Mouse (Mus musculus) stomach, embryonic 16.5 days (tissue): ENCODE results near the gene Galnt9. TPM values are rescaled to one million over a fixed set of nuclear protein-coding genes. Genes with fewer than 3 reads are reported as not detected.

Source experiments
- ATAC-seq: fragments of 200-750 bp; cut with Nextera tagmentation; 2 replicates; pipeline ENCODE4 v1.8.0; 2017; ENCODE audit warnings: moderate number of reproducible peaks, moderate TSS enrichment; ENCODE audit not compliant: insufficient read depth, low FRiP score
- H3K27ac ChIP-seq: fragments of 300-500 bp; sonication (generic); 2 replicates; pipeline ENCODE4 v1.5.1; 2014; ENCODE audit warnings: low read length
- H3K27me3 ChIP-seq: fragments of 300-500 bp; sonication (generic); 2 replicates; pipeline ENCODE4 v1.6.1; 2014; ENCODE audit warnings: low read length, control low read depth, mixed read lengths; ENCODE audit not compliant: control insufficient read depth, insufficient read depth
- H3K36me3 ChIP-seq: fragments of 300-500 bp; sonication (generic); 2 replicates; pipeline ENCODE4 v1.6.1; 2014; ENCODE audit warnings: low read length; ENCODE audit not compliant: control insufficient read depth, insufficient read depth
- H3K4me1 ChIP-seq: fragments of 300-500 bp; sonication (generic); 2 replicates; pipeline ENCODE4 v1.6.1; 2014; ENCODE audit warnings: low read length, control low read depth, mixed read lengths; ENCODE audit not compliant: control insufficient read depth, insufficient read depth
- H3K4me2 ChIP-seq: fragments of 300-500 bp; sonication (generic); 2 replicates; pipeline ENCODE4 v1.6.1; 2014; ENCODE audit warnings: low read depth, low read length, mixed read lengths
- H3K4me3 ChIP-seq: fragments of 300-500 bp; sonication (generic); replicated peaks from 2 replicates; pipeline ENCODE4 v1.5.1; 2014; ENCODE audit warnings: mild to moderate bottlenecking, low read length
- H3K9ac ChIP-seq: fragments of 300-500 bp; sonication (generic); 2 replicates; pipeline ENCODE4 v1.6.1; 2014; ENCODE audit warnings: low read length
- H3K9me3 ChIP-seq: fragments of 300-500 bp; sonication (generic); replicated peaks from 2 replicates; pipeline ENCODE4 v1.6.1; 2016; ENCODE audit warnings: low read length, control low read depth; ENCODE audit not compliant: control insufficient read depth
- WGBS: fragments of 180-500 bp; shearing (Covaris S2); extraction: QIAGEN DNeasy Blood & Tissue Kit; methylation state at CpG from one replicate; pipeline ENCODE4 v1.1.7; 2014; 5-methylcytosine and 5-hydroxymethylcytosine counted together
- polyA plus RNA-seq: library from polyadenylated mRNA; unstranded; fragments of >200 nt; fragmentation: Nextera tagmentation; extraction: Ambion mirVana; gene quantifications from 2 replicates; pipeline ENCODE4 v1.2.1, GENCODE M21; 2015

Galnt9 gene
- polyA plus RNA-seq, 1 experiment from 2014 or later = 0.59 TPM

DNA sequence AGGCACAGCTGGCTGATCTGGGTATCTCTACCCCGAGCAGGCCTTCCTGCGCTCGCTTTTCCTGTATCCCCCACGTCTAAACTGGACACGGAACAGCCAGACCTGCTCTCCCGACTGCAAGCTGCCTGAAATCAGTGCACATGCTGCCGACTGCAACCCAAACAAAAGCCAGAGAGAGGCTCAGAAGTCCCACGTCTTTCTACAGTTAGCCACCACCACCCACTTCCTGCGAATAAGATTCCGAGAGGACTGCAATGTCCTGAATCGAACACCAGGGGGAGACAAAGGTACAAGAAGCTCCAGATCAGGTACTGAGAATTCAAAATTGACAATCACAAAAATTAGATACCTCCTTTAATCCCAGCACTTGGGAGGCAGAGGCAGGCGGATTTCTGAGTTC lies 95.3 kb downstream of the Galnt9 start:
- Histone ChIP-seq H3K9me3 (no peaks in the 10 kb centered on the region), H3K4me1 (no peaks in the 10 kb centered on the region), H3K4me2 (peak overlapping the region; percentile 47), H3K27me3 (no peaks in the 10 kb centered on the region), H3K9ac (peak overlapping the region; percentile 59; the same call in 1 of the 2 replicates), H3K4me3 (no peak overlapping the region), H3K36me3 (no peaks in the 10 kb centered on the region), H3K27ac (no peak overlapping the region)
- no peak for ATAC-seq
- 24% methylated on average over 12 of the region's 12 CpGs for WGBS

- Histone ChIP-seq H3K27ac (no peak overlapping the region), H3K4me3 (no peak overlapping the region), H3K27me3 (no peaks in the 10 kb centered on the region), H3K9me3 (no peaks in the 10 kb centered on the region), H3K4me1 (no peaks in the 10 kb centered on the region), H3K36me3 (peaks cover 20% of the 10 kb centered on the region), H3K4me2 (no peak overlapping the region), H3K9ac (no peak overlapping the region)
- no peak for ATAC-seq
Observed at GRCm38 (mm10) chr5:110646377-110646776, 102.2 kb downstream of the Galnt9 start.

DNA sequence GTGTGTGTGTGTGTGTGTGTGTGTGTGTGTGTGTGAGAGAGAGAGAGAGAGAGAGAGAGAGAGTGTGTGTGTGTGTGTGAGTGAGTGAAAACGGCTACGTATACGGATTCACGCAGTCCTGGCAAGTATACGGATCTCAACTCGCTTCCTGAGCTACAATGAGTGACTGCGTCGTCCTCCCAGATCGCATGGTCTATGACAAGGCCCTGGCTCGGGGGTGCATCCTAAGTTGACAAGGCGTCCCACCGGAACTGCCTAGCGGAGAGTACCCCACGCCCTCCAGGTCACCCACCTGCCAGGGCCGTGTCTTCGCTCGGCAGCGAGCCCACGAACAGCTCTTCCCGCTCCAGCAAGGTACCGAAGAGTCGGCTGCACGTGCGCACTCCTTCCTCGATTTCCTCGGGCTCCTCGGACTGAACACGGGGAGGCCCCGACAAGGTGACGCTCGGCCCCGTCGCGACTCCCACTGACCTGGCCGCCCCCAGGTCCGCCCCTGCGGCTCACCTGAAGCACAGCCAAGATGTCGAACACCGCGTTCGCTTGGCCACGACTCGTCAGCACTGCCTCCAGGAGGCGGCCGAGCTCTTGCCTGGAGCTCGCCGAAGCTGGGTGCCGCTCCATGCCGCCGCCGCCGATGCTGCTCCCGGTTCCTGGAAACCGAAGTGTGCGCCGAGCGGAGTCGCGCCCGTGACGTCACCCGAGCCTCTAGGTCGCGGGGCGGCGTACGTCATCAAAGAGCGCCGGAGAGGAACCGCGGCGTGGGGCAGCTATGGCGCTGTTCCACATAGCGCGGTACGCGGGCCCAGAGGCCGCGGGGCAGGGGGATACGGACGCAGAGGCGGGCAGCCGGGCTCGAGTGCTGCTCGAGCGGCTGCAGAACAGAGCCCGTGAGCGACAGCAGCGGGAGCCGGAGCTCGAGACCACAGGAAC lies 108.8 kb downstream of the Galnt9 start, which contains the start of the genes Noc4l and Ddx51:
Noc4l (minus strand) TSS at position 699 of the 930 bp plus-strand sequence.
Ddx51 (plus strand) TSS at position 733 of the 930 bp plus-strand sequence.
- peak; percentile 90 for ATAC-seq

DNA sequence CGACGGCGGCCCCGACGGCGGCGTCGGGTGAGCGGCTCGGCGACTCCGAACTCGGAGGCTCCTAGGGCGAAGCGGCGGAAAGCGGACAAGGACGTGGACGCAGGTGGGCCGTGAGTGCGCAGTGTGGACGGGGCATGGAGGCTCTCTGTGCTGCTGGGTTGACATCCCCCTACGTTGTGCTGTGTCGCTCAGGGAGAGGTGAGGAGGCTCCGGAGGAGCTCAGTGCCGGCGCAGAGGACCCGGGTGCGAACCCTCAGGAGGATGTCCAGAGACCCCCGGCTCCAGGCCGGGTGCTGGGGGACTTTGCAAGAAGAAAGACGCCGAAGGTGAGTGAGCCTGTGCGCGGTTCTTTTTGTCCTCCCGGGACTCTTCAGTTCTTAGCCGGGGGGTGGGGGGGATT lies 109.5 kb downstream of the Galnt9 start:
- Histone ChIP-seq H3K36me3 (peaks cover 26% of the 10 kb centered on the region; the same call in 1 of the 2 replicates), H3K27ac (no peak overlapping the region), H3K9ac (peak overlapping the region; percentile 90), H3K4me1 (peaks cover 11% of the 10 kb centered on the region; the same call in 1 of the 2 replicates), H3K4me3 (peak overlapping the region; percentile 94), H3K9me3 (no peaks in the 10 kb centered on the region), H3K27me3 (no peaks in the 10 kb centered on the region), H3K4me2 (peak overlapping the region; percentile 82)
- WGBS = under 1% methylated on average over 37 of the region's 37 CpGs
- ATAC-seq = peak; percentile 41

More for the DNA sequence above, 108.8 kb downstream of the Galnt9 start, which contains the start of the genes Noc4l and Ddx51:
- peak within 1 kb of the TSS; percentile 90 for H3K9ac ChIP-seq
- H3K4me1 ChIP-seq = peaks cover 11% of the 10 kb centered on the region; the same call in 1 of the 2 replicates
- H3K4me2 ChIP-seq = peak within 1 kb of the TSS; percentile 85
- H3K4me3 ChIP-seq = peak within 1 kb of the TSS; percentile 94
- H3K9me3 ChIP-seq = no peaks in the 10 kb centered on the region
- peak within 1 kb of the TSS; percentile 37; the same call in 1 of the 2 replicates for H3K27ac ChIP-seq
- under 1% methylated on average over 91 of the region's 91 CpGs for WGBS
- no peaks in the 10 kb centered on the region for H3K27me3 ChIP-seq
- H3K36me3 ChIP-seq = peaks cover 23% of the 10 kb centered on the region; the same call in 1 of the 2 replicates

- H3K4me2 ChIP-seq = no peak overlapping the region
- no peak overlapping the region for H3K9ac ChIP-seq
- ATAC-seq = no peak
- H3K27me3 ChIP-seq = no peaks in the 10 kb centered on the region
- no peaks in the 10 kb centered on the region for H3K9me3 ChIP-seq
- H3K27ac ChIP-seq = no peak overlapping the region
- no peak overlapping the region for H3K4me3 ChIP-seq
- H3K4me1 ChIP-seq = no peaks in the 10 kb centered on the region
- H3K36me3 ChIP-seq = peaks cover 30% of the 10 kb centered on the region
Observed at GRCm38 (mm10) chr5:110659682-110660081, 115.5 kb downstream of the Galnt9 start.

DNA sequence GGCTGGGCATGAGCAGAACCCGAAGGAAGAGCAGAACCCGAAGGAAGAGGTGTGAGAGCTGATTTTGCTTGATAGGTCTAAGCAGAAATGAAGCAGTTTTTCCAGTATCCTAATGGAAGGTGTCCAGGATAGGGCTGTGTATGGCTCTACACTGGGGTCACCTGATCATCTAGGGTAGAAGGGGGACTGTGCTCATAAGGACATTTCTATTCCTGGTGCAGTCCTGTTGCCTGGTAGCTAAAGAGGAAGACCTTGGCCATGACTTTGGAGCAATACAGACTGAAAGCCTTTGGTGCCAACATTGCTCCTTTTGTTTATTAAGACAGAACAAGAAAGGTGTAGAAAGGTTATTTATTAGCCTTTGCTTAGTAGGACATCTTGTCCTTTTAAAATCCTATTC lies 119.9 kb downstream of the Galnt9 start:
- no peaks in the 10 kb centered on the region for H3K9me3 ChIP-seq
- no peak overlapping the region for H3K4me2 ChIP-seq
- H3K27ac ChIP-seq = no peak overlapping the region
- H3K4me3 ChIP-seq = no peak overlapping the region
- ATAC-seq = no peak
- no peak overlapping the region for H3K9ac ChIP-seq
- no peaks in the 10 kb centered on the region for H3K4me1 ChIP-seq
- H3K36me3 ChIP-seq = peaks cover 35% of the 10 kb centered on the region
- no peaks in the 10 kb centered on the region for H3K27me3 ChIP-seq
- 94% methylated on average over 2 of the region's 2 CpGs for WGBS

GRCm38 (mm10) chr5:110664750-110665269 lies 120.7 kb downstream of the Galnt9 start:
- no peak for ATAC-seq
- Histone ChIP-seq H3K27me3 (no peaks in the 10 kb centered on the region), H3K4me1 (no peaks in the 10 kb centered on the region), H3K9ac (no peak overlapping the region), H3K36me3 (peaks cover 31% of the 10 kb centered on the region), H3K4me2 (no peak overlapping the region), H3K4me3 (no peak overlapping the region), H3K27ac (no peak overlapping the region), H3K9me3 (no peaks in the 10 kb centered on the region)
- WGBS = 78% methylated on average over 2 of the region's 2 CpGs

GRCm38 (mm10) chr5:110665486-110666121 lies 121.4 kb downstream of the Galnt9 start:
- no peak overlapping the region for H3K27ac ChIP-seq
- H3K4me3 ChIP-seq = no peak overlapping the region
- no peak overlapping the region for H3K4me2 ChIP-seq
- ATAC-seq = no peak
- WGBS = 66% methylated on average over 6 of the region's 6 CpGs
- peaks cover 31% of the 10 kb centered on the region for H3K36me3 ChIP-seq
- H3K9ac ChIP-seq = no peak overlapping the region
- no peaks in the 10 kb centered on the region for H3K9me3 ChIP-seq
- no peaks in the 10 kb centered on the region for H3K27me3 ChIP-seq
- H3K4me1 ChIP-seq = no peaks in the 10 kb centered on the region
